Mouse (Mus musculus): Measurements from ENCODE around the gene Psd4. TPM values are rescaled to one million over a fixed set of nuclear protein-coding genes. Genes with fewer than 3 reads are reported as not detected.

The Psd4 gene
- polyA plus RNA-seq, 1 experiment from 2014 or later, result 4.6 TPM

DNA sequence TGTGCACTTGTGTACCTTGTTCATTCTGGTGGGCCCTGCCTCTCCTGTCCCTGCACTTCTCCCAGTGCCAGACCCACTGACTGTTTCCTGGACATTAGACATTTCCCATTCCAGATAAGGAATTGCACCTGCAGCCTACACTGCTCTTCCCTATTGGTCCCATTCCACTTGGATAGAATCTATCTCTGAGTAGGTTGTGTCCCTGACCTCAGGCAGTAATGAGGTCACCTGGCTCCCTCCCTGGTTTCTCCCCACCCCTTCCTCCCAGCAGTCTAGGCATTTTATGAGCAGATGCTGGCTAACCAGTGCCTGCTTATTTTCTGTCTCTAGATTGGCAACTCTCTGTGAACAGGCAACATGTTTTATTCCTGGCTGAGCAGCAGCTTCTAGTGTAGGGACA, 17.0 kb downstream of the Psd4 start:
- H3K4me2 ChIP-seq (replicated peaks; ENCODE audit: low read depth, low read length), result no peak overlapping the region
- H3K27me3 ChIP-seq (ENCODE audit: control insufficient read depth, insufficient read depth, low read length), result no peaks in the 10 kb centered on the region
- H3K27ac ChIP-seq (ENCODE audit: low read depth, low read length), result no peak overlapping the region
- no peak for ATAC-seq (ENCODE audit: low FRiP score, low TSS enrichment)
- H3K9me3 ChIP-seq (ENCODE audit: control insufficient read depth, low read length), result no peaks in the 10 kb centered on the region
- no peak overlapping the region for H3K9ac ChIP-seq (ENCODE audit: low read depth, low read length)
- H3K4me1 ChIP-seq (ENCODE audit: control insufficient read depth, insufficient read depth, low read length), result no peaks in the 10 kb centered on the region
- no peak overlapping the region for H3K4me3 ChIP-seq (ENCODE audit: low read length)
- no peaks in the 10 kb centered on the region for H3K36me3 ChIP-seq (ENCODE audit: control insufficient read depth, insufficient read depth, low read length)

DNA sequence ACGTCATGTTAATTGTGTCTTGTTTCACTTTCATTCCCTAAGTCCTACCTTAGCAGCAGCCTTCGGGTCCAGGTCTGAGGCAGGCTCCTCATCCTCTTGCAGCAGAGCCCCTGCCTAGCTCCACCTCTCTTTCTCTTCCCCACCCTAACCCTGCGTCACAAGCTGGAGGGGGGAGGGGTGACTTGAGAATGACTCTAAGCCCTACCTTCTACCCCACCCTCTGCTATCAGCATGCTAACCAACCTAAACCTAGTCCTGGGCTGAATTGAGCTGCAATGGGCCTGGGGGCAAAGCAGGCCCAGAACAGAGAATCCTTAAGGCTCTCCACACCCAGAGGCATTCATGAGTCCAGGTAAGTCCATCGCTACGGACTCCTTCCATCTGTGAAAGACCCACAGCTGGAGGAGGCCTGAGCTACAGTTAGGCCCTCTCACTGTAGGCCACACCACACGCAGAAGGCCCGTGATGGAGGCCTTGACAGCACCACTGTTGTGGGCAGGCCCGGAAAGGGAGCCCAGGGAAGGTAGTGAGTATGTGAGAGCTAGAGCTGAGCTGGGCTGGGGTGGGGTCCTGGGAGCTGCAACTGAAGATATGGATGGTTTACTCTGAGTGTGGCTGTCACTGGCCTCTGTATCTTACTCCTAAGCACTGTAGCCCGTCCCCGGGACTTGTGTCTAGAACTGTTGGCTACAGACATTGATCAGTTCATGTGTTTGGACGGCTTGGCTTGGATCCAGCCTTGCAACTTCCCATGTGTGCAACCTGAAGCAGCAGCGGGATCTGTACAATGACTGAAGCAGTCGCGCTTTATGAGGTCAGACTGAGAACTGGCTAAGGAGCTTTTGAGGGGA, 18.0 kb downstream of the Psd4 start:
- no peaks in the 10 kb centered on the region for H3K4me1 ChIP-seq (ENCODE audit: control insufficient read depth, insufficient read depth, low read length)
- ATAC-seq (ENCODE audit: low FRiP score, low TSS enrichment), result peak; percentile 66; the same call in 1 of the 2 replicates
- H3K27ac ChIP-seq (ENCODE audit: low read depth, low read length), result no peak overlapping the region
- H3K27me3 ChIP-seq (ENCODE audit: control insufficient read depth, insufficient read depth, low read length), result no peaks in the 10 kb centered on the region
- no peaks in the 10 kb centered on the region for H3K36me3 ChIP-seq (ENCODE audit: control insufficient read depth, insufficient read depth, low read length)
- no peak overlapping the region for H3K4me3 ChIP-seq (ENCODE audit: low read length)
- H3K4me2 ChIP-seq (replicated peaks; ENCODE audit: low read depth, low read length), result no peak overlapping the region
- H3K9me3 ChIP-seq (ENCODE audit: control insufficient read depth, low read length), result no peaks in the 10 kb centered on the region
- H3K9ac ChIP-seq (ENCODE audit: low read depth, low read length), result no peak overlapping the region
- 82% methylated on average over 14 of the region's 14 CpGs for WGBS

- Histone ChIP-seq H3K4me1 (ENCODE audit: control insufficient read depth, insufficient read depth, low read length) (no peaks in the 10 kb centered on the region), H3K36me3 (ENCODE audit: control insufficient read depth, insufficient read depth, low read length) (no peaks in the 10 kb centered on the region), H3K9ac (ENCODE audit: low read depth, low read length) (no peak overlapping the region), H3K27me3 (ENCODE audit: control insufficient read depth, insufficient read depth, low read length) (no peaks in the 10 kb centered on the region), H3K4me2 (replicated peaks; ENCODE audit: low read depth, low read length) (no peak overlapping the region), H3K9me3 (ENCODE audit: control insufficient read depth, low read length) (no peaks in the 10 kb centered on the region), H3K27ac (ENCODE audit: low read depth, low read length) (no peak overlapping the region), H3K4me3 (ENCODE audit: low read length) (no peak overlapping the region)
- 88% methylated on average over 21 of the region's 21 CpGs for WGBS
- no peak for ATAC-seq (ENCODE audit: low FRiP score, low TSS enrichment)
Measured at GRCm38 (mm10) chr2:24386158-24386963, 19.0 kb downstream of the Psd4 start.

GRCm38 (mm10) chr2:24386964-24387320, 19.6 kb downstream of the Psd4 start:
- no peak overlapping the region for H3K4me2 ChIP-seq (replicated peaks; ENCODE audit: low read depth, low read length)
- H3K4me1 ChIP-seq (ENCODE audit: control insufficient read depth, insufficient read depth, low read length), result no peaks in the 10 kb centered on the region
- H3K27me3 ChIP-seq (ENCODE audit: control insufficient read depth, insufficient read depth, low read length), result no peaks in the 10 kb centered on the region
- no peaks in the 10 kb centered on the region for H3K9me3 ChIP-seq (ENCODE audit: control insufficient read depth, low read length)
- H3K36me3 ChIP-seq (ENCODE audit: control insufficient read depth, insufficient read depth, low read length), result no peaks in the 10 kb centered on the region
- ATAC-seq (ENCODE audit: low FRiP score, low TSS enrichment), result no peak
- H3K4me3 ChIP-seq (ENCODE audit: low read length), result no peak overlapping the region
- H3K9ac ChIP-seq (ENCODE audit: low read depth, low read length), result no peak overlapping the region
- H3K27ac ChIP-seq (ENCODE audit: low read depth, low read length), result no peak overlapping the region
- 89% methylated on average over 2 of the region's 2 CpGs for WGBS

DNA sequence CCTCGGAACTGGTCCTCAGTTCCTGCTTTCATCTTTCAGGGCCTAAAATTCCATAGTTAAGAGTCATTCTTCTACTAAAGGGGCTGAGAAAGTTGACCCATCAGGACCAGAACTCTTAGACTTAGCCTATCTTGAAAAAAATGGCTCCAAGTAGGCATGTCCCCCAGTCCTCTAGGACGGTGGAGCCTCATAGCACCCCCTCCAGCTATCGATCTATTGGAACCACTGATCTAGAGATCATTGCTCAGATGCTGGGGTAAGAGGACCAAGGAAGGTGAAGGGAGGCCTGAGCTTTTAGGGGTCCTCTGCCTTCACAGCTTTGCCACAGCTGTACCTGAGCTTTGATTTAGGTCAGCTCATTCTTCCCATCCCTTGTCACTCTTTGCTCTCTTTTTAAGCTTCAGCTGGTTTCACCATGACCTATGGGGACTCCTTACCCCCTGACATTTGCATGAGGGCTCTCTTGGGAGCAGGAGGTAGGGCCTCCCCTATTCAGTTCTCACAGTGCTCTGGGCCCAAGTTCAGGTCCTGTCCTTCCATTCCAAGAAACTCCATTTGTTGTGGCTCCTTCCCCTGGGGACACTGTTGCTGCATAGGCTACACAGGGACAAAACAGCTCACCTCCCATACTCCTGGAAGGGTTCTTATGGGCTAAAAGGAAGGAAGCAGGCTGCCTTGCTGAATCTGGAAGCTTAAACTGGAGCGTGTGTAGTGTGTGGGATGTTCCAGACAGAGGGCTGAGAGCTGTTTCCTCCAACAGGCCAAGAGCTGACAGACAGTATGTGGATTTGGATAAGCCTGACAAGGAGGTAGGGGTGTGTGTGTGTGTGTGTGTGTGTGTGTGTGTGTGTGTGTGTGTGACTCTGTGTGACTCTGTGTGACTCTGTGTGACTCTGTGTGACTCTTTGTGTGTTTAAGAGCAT, 20.2 kb downstream of the Psd4 start:
- no peaks in the 10 kb centered on the region for H3K4me1 ChIP-seq (ENCODE audit: control insufficient read depth, insufficient read depth, low read length)
- no peaks in the 10 kb centered on the region for H3K36me3 ChIP-seq (ENCODE audit: control insufficient read depth, insufficient read depth, low read length)
- H3K27me3 ChIP-seq (ENCODE audit: control insufficient read depth, insufficient read depth, low read length), result no peaks in the 10 kb centered on the region
- no peak overlapping the region for H3K4me3 ChIP-seq (ENCODE audit: low read length)
- ATAC-seq (ENCODE audit: low FRiP score, low TSS enrichment), result no peak
- H3K9ac ChIP-seq (ENCODE audit: low read depth, low read length), result no peak overlapping the region
- H3K9me3 ChIP-seq (ENCODE audit: control insufficient read depth, low read length), result no peaks in the 10 kb centered on the region
- 76% methylated on average over 4 of the region's 4 CpGs for WGBS
- H3K27ac ChIP-seq (ENCODE audit: low read depth, low read length), result no peak overlapping the region
- no peak overlapping the region for H3K4me2 ChIP-seq (replicated peaks; ENCODE audit: low read depth, low read length)

DNA sequence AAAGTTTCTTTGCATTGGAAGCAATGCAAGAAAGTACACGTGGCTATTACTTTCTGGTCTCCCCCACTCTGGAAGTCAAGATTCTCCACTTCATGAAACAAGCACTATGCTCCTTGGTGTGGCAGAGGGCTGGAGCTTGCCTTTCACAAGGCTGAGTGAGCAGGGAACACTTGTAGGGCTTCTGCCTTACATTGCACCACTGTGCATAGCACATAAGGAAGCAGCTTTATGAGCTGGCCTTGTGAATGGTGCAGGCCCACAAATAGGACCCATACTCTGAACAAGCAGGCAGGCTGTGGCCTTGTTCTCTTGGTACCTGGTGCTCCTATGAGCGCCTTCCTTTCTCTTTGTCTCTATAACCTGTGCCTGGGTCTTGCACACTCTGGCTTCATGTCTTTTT, 25.9 kb downstream of the Psd4 start:
- Histone ChIP-seq H3K9me3 (ENCODE audit: control insufficient read depth, low read length) (no peaks in the 10 kb centered on the region), H3K4me2 (replicated peaks; ENCODE audit: low read depth, low read length) (no peak overlapping the region), H3K9ac (ENCODE audit: low read depth, low read length) (no peak overlapping the region), H3K4me1 (ENCODE audit: control insufficient read depth, insufficient read depth, low read length) (no peaks in the 10 kb centered on the region), H3K27me3 (ENCODE audit: control insufficient read depth, insufficient read depth, low read length) (no peaks in the 10 kb centered on the region), H3K36me3 (ENCODE audit: control insufficient read depth, insufficient read depth, low read length) (no peaks in the 10 kb centered on the region), H3K27ac (ENCODE audit: low read depth, low read length) (no peak overlapping the region), H3K4me3 (ENCODE audit: low read length) (no peak overlapping the region)
- 76% methylated on average over 2 of the region's 2 CpGs for WGBS
- no peak for ATAC-seq (ENCODE audit: low FRiP score, low TSS enrichment)

DNA sequence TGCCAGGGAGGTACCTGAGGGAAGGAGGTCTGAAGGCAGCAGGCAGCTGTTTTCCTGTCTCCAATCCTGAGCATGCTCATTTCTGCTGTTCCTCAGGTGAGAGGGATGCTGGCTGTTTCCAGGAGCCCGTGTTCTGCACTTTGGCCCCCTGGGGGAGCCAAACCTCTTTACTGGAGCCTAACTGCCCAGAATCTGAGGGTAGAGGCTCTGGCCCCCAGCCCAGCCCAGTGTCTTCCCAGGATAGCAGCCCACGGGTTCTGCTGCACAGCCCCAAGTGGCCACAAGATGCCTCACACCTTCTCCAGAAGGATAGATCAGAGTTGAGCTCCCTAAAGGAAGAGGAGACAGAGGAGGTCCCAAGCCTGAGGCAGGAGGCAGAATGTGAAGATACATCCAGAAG, 29.7 kb downstream of the Psd4 start:
- no peaks in the 10 kb centered on the region for H3K9me3 ChIP-seq (ENCODE audit: control insufficient read depth, low read length)
- no peak for ATAC-seq (ENCODE audit: low FRiP score, low TSS enrichment)
- no peaks in the 10 kb centered on the region for H3K36me3 ChIP-seq (ENCODE audit: control insufficient read depth, insufficient read depth, low read length)
- H3K9ac ChIP-seq (ENCODE audit: low read depth, low read length), result no peak overlapping the region
- WGBS, result 10% methylated on average over 2 of the region's 2 CpGs
- no peaks in the 10 kb centered on the region for H3K27me3 ChIP-seq (ENCODE audit: control insufficient read depth, insufficient read depth, low read length)
- no peak overlapping the region for H3K4me3 ChIP-seq (ENCODE audit: low read length)
- H3K4me2 ChIP-seq (replicated peaks; ENCODE audit: low read depth, low read length), result no peak overlapping the region
- no peaks in the 10 kb centered on the region for H3K4me1 ChIP-seq (ENCODE audit: control insufficient read depth, insufficient read depth, low read length)
- H3K27ac ChIP-seq (ENCODE audit: low read depth, low read length), result no peak overlapping the region

- no peak for ATAC-seq (ENCODE audit: low FRiP score, low TSS enrichment)
- H3K4me3 ChIP-seq (ENCODE audit: low read length), result no peak overlapping the region
- no peaks in the 10 kb centered on the region for H3K27me3 ChIP-seq (ENCODE audit: control insufficient read depth, insufficient read depth, low read length)
- no peak overlapping the region for H3K4me2 ChIP-seq (replicated peaks; ENCODE audit: low read depth, low read length)
- no peaks in the 10 kb centered on the region for H3K9me3 ChIP-seq (ENCODE audit: control insufficient read depth, low read length)
- H3K36me3 ChIP-seq (ENCODE audit: control insufficient read depth, insufficient read depth, low read length), result no peaks in the 10 kb centered on the region
- H3K9ac ChIP-seq (ENCODE audit: low read depth, low read length), result no peak overlapping the region
- no peaks in the 10 kb centered on the region; the same call in 1 of the 2 replicates for H3K4me1 ChIP-seq (ENCODE audit: control insufficient read depth, insufficient read depth, low read length)
- WGBS, result 84% methylated on average over 3 of the region's 3 CpGs
- H3K27ac ChIP-seq (ENCODE audit: low read depth, low read length), result no peak overlapping the region
Measured at GRCm38 (mm10) chr2:24400711-24401110, 33.3 kb downstream of the Psd4 start.
